Mouse (Mus musculus): ENCODE data around the gene Ttc27. TPM values are rescaled to one million over a fixed set of nuclear protein-coding genes. Genes with fewer than 3 reads are reported as not detected.

Gene Ttc27
- polyA plus RNA-seq, 1 experiment from 2014 or later, result 18.0 TPM

DNA sequence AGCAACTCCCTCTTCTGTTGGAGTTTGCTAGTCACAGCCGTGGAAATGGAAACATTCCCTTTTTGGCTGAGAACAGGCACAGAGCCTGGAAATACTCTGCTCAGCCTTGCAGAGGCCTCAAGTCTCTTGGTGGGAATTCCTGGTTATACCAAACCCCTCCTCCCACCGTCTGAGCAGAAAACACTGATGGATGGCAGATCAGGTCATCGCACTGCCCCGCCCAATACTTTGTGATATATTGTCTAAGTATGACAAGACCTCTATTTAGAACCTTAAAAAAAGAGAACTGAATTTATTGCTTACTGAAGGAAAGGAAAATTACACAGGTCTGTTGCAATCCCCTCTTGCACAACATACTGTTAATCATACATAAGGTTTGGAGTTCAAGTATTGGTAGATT, 6.8 kb upstream of the Ttc27 start:
- WGBS, result 79% methylated on average over 4 of the region's 4 CpGs
- Histone ChIP-seq H3K9me3 (no peaks in the 10 kb centered on the region), H3K4me3 (no peak overlapping the region), H3K4me2 (no peak overlapping the region), H3K36me3 (no peaks in the 10 kb centered on the region), H3K9ac (no peak overlapping the region), H3K4me1 (replicated peaks) (no peaks in the 10 kb centered on the region), H3K27ac (replicated peaks) (no peak overlapping the region), H3K27me3 (no peaks in the 10 kb centered on the region)
- no peak for ATAC-seq (ENCODE audit: low read depth)

- Histone ChIP-seq H3K4me3 (no peak overlapping the region), H3K9me3 (no peaks in the 10 kb centered on the region), H3K27me3 (peaks cover 3% of the 10 kb centered on the region; the same call in 1 of the 2 replicates), H3K36me3 (no peaks in the 10 kb centered on the region), H3K4me2 (no peak overlapping the region), H3K27ac (replicated peaks) (no peak overlapping the region), H3K9ac (no peak overlapping the region), H3K4me1 (replicated peaks) (no peaks in the 10 kb centered on the region)
- ATAC-seq (ENCODE audit: low read depth), result no peak
- 92% methylated on average over 8 of the region's 8 CpGs for WGBS
Observed at GRCm38 (mm10) chr17:74711627-74712026, 5.9 kb upstream of the Ttc27 start.

- ATAC-seq (ENCODE audit: low read depth), result no peak
- H3K27ac ChIP-seq (replicated peaks), result no peak overlapping the region
- no peak overlapping the region for H3K4me3 ChIP-seq
- H3K9me3 ChIP-seq, result no peaks in the 10 kb centered on the region
- H3K4me1 ChIP-seq (replicated peaks), result peaks cover 10% of the 10 kb centered on the region
- H3K4me2 ChIP-seq, result no peak overlapping the region
- peaks cover 3% of the 10 kb centered on the region; the same call in 1 of the 2 replicates for H3K27me3 ChIP-seq
- 0 out of 2 replicates have a peak, but pooled peaks cover under 1% of the 10 kb centered on the region for H3K36me3 ChIP-seq
- WGBS, result 69% methylated on average over 3 of the region's 3 CpGs
- H3K9ac ChIP-seq, result no peak overlapping the region
Observed at GRCm38 (mm10) chr17:74715128-74715527, 2.4 kb upstream of the Ttc27 start.

DNA sequence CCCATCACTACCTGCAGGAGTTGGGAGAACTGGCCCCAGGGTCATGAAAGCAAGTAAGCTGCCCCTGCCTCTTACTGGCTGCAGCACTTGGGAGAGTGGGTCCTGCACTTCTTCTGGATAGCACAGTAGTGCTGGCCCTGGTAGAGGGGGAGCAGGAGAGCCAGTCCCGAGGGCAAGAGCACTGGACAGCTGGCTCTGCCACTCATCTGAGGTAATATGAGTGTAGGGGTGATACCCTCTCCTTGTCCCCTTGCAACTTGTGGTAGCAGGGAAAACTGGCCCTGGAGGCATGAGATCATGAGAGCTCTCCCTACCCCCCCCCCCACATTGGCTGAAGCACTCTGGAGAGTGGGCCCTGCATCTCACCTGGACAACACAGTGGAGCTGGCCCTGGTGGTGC, 1.8 kb upstream of the Ttc27 start:
- peaks cover 3% of the 10 kb centered on the region; the same call in 1 of the 2 replicates for H3K27me3 ChIP-seq
- 50% methylated on average over 1 of the region's 1 CpGs for WGBS
- no peak overlapping the region for H3K27ac ChIP-seq (replicated peaks)
- ATAC-seq (ENCODE audit: low read depth), result no peak
- 0 out of 2 replicates have a peak, but pooled peaks cover 3% of the 10 kb centered on the region for H3K36me3 ChIP-seq
- H3K9me3 ChIP-seq, result no peaks in the 10 kb centered on the region
- H3K4me2 ChIP-seq, result no peak overlapping the region
- H3K4me1 ChIP-seq (replicated peaks), result peaks cover 10% of the 10 kb centered on the region
- no peak overlapping the region for H3K9ac ChIP-seq
- no peak overlapping the region for H3K4me3 ChIP-seq

- Histone ChIP-seq H3K36me3 (peaks cover 11% of the 10 kb centered on the region; the same call in 1 of the 2 replicates), H3K4me3 (no peak overlapping the region), H3K27ac (replicated peaks) (no peak overlapping the region), H3K4me2 (peak overlapping the region; percentile 90), H3K27me3 (peaks cover 3% of the 10 kb centered on the region; the same call in 1 of the 2 replicates), H3K4me1 (replicated peaks) (peaks cover 10% of the 10 kb centered on the region), H3K9ac (no peak overlapping the region; the same call in 1 of the 2 replicates), H3K9me3 (no peaks in the 10 kb centered on the region)
- 69% methylated on average over 3 of the region's 3 CpGs for WGBS
- ATAC-seq (ENCODE audit: low read depth), result no peak
Observed at GRCm38 (mm10) chr17:74716643-74717042, 889 bp upstream of the Ttc27 start.

- WGBS, result 11% methylated on average over 14 of the region's 14 CpGs
- 0 out of 2 replicates have a peak, but pooled peaks have one; percentile 6 for ATAC-seq (ENCODE audit: low read depth)
Observed at GRCm38 (mm10) chr17:74717091-74717617, 378 bp upstream of the Ttc27 start.

DNA sequence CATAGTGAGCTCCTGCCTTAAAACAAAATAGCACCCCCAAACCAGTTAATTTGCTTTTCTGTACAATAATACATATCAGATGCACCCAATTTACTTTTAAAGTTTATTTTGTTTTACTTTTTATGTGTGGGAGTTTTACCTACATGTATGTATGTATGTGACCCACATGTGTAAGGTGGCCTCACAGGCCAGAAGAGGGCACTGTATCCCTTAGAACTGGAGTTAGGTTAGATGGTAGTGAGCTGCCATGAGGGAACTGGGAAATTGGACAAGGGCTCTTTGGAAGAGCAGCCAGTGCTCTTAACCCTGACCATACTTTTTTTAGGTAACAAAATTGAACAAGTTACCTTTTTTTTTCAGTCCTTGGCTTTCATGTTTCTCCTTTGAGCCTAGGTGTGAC, 15.3 kb downstream of the Ttc27 start:
- ATAC-seq (ENCODE audit: low read depth), result no peak
- no peaks in the 10 kb centered on the region for H3K4me1 ChIP-seq (replicated peaks)
- no peaks in the 10 kb centered on the region for H3K9me3 ChIP-seq
- H3K36me3 ChIP-seq, result peaks cover 9% of the 10 kb centered on the region; the same call in 1 of the 2 replicates
- no peak overlapping the region for H3K27ac ChIP-seq (replicated peaks)
- no peak overlapping the region for H3K4me3 ChIP-seq
- no peaks in the 10 kb centered on the region for H3K27me3 ChIP-seq
- H3K9ac ChIP-seq, result no peak overlapping the region
- H3K4me2 ChIP-seq, result no peak overlapping the region

More at GRCm38 (mm10) chr17:74717091-74717617, 378 bp upstream of the Ttc27 start:
- H3K9ac ChIP-seq, result peak overlapping the region; percentile 62
- 0 out of 2 replicates have a peak overlapping the region, but pooled peaks have one; percentile 20 for H3K27ac ChIP-seq (replicated peaks)
- peaks cover 10% of the 10 kb centered on the region for H3K4me1 ChIP-seq (replicated peaks)
- H3K4me3 ChIP-seq, result peak overlapping the region; percentile 61
- peak overlapping the region; percentile 90 for H3K4me2 ChIP-seq
- no peaks in the 10 kb centered on the region for H3K9me3 ChIP-seq
- H3K27me3 ChIP-seq, result peaks cover 3% of the 10 kb centered on the region; the same call in 1 of the 2 replicates
- peaks cover 16% of the 10 kb centered on the region for H3K36me3 ChIP-seq

DNA sequence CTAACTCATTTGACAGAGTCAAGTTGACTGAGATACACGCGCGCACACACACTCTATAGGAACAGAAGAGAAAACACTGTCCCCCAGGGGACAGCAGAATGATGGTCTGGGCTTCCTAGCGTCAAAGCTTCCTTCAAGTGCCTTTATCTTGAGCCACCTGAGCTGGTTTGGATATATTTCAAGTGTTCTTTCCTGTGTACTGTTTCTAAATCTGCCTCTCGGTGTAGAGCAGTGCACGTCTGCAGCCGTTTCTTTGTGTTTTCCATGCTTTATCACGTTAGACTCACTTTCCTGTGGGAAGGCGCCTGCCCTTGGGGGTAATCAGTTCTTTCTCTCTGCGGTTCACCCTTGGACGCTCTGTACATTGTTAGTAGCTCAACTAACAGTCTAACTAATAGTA, 17.9 kb downstream of the Ttc27 start:
- Histone ChIP-seq H3K27me3 (no peaks in the 10 kb centered on the region), H3K36me3 (peaks cover 8% of the 10 kb centered on the region), H3K27ac (replicated peaks) (no peak overlapping the region), H3K4me3 (no peak overlapping the region), H3K9ac (no peak overlapping the region), H3K9me3 (no peaks in the 10 kb centered on the region), H3K4me1 (replicated peaks) (no peaks in the 10 kb centered on the region), H3K4me2 (no peak overlapping the region)
- 87% methylated on average over 11 of the region's 11 CpGs for WGBS
- ATAC-seq (ENCODE audit: low read depth), result no peak

DNA sequence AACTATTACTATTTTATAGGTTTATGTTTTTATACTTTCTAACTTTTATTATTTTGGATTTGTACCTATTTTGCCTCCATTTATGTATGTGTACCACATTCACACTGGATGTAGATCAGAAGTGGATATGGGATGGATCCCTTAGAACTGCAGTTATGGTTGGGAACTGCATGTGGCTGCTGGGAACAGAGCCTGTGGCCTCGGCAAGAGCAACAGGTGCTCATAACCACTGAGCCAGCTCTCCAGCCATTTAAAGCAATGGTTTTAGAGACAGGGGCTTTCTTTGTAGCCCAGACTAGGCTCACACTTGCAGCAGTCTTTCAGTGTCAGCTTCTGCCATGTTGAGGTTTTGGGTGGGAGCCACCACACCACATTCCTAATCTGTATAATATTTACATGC, 32.1 kb downstream of the Ttc27 start:
- WGBS, result 82% methylated on average over 1 of the region's 1 CpGs
- Histone ChIP-seq H3K9ac (no peak overlapping the region), H3K27me3 (no peaks in the 10 kb centered on the region), H3K4me1 (replicated peaks) (no peaks in the 10 kb centered on the region), H3K36me3 (peaks cover 6% of the 10 kb centered on the region; the same call in 1 of the 2 replicates), H3K4me3 (no peak overlapping the region), H3K4me2 (no peak overlapping the region), H3K9me3 (no peaks in the 10 kb centered on the region), H3K27ac (replicated peaks) (no peak overlapping the region)
- no peak for ATAC-seq (ENCODE audit: low read depth)

- Histone ChIP-seq H3K36me3 (peaks cover 6% of the 10 kb centered on the region; the same call in 1 of the 2 replicates), H3K9ac (no peak overlapping the region), H3K9me3 (no peaks in the 10 kb centered on the region), H3K27ac (replicated peaks) (no peak overlapping the region), H3K4me1 (replicated peaks) (no peaks in the 10 kb centered on the region), H3K4me2 (no peak overlapping the region), H3K27me3 (no peaks in the 10 kb centered on the region), H3K4me3 (no peak overlapping the region)
- 92% methylated on average over 4 of the region's 4 CpGs for WGBS
- no peak for ATAC-seq (ENCODE audit: low read depth)
Observed at GRCm38 (mm10) chr17:74751026-74751425, 33.5 kb downstream of the Ttc27 start.

DNA sequence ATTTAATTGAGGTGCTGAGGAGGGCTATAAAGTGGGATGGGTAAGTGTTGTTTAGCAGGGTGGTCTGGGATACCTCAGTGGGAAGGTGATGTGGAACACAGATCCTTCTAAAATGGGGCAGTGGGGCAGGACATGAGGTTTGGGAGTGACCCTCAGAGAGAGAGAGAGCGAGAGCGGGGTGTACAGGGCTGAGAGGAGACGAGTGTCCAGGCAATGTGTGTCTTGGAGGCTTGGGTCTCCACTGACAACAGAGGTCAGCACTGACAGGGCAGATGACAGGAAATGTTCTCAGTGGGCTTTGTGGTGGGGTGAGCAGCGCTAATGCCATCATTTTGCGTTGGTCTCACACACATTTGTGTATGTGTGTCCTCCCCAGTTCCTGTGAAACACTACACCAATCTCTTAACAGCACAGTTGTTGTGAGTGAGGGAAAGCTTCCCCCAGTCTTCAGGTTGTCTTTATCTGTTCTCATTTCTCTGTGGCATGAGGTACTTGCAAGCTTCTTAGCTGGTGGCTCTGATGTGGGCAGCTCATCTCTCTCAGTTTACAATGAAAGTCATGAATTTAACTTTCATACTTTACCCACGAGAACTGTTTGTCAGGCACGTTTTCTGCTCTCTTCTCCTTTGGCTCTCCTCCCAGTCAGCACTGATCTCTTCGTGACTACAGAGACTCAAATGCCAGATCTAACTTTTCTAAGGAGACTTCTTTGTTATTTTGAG, 35.5 kb downstream of the Ttc27 start:
- H3K27me3 ChIP-seq, result no peaks in the 10 kb centered on the region
- H3K9me3 ChIP-seq, result no peaks in the 10 kb centered on the region
- no peaks in the 10 kb centered on the region for H3K4me1 ChIP-seq (replicated peaks)
- H3K4me2 ChIP-seq, result no peak overlapping the region
- H3K4me3 ChIP-seq, result no peak overlapping the region
- peaks cover under 1% of the 10 kb centered on the region; the same call in 1 of the 2 replicates for H3K36me3 ChIP-seq
- no peak for ATAC-seq (ENCODE audit: low read depth)
- H3K9ac ChIP-seq, result no peak overlapping the region
- 82% methylated on average over 8 of the region's 8 CpGs for WGBS
- no peak overlapping the region for H3K27ac ChIP-seq (replicated peaks)

- no peak overlapping the region for H3K9ac ChIP-seq
- H3K36me3 ChIP-seq, result 0 out of 2 replicates have a peak, but pooled peaks cover 4% of the 10 kb centered on the region
- no peak overlapping the region for H3K27ac ChIP-seq (replicated peaks)
- 81% methylated on average over 5 of the region's 5 CpGs for WGBS
- H3K9me3 ChIP-seq, result no peaks in the 10 kb centered on the region
- no peaks in the 10 kb centered on the region for H3K27me3 ChIP-seq
- H3K4me1 ChIP-seq (replicated peaks), result no peaks in the 10 kb centered on the region
- H3K4me3 ChIP-seq, result no peak overlapping the region
- no peak overlapping the region for H3K4me2 ChIP-seq
- no peak for ATAC-seq (ENCODE audit: low read depth)
Observed at GRCm38 (mm10) chr17:74753628-74754104, 36.1 kb downstream of the Ttc27 start.

All from neural tube, embryonic 13.5 days (tissue).